Mouse (Mus musculus) liver, embryonic 18 days (tissue): Measurements from ENCODE around the gene Leprot. TPM values are rescaled to one million over a fixed set of nuclear protein-coding genes. Genes with fewer than 3 reads are reported as not detected.

ENCODE experiments used
- polyA plus RNA-seq: library from polyadenylated mRNA; depleted of rRNA; stranded (reverse); fragments of >200 nt; gene quantifications from 2 replicates; pipeline ENCODE4 v1.2.3, GENCODE M21; 2012; rRNA removed

The Leprot gene
- 33.7 and 34.5 TPM in 2 replicates for polyA plus RNA-seq

GRCm38 (mm10) chr4:101647196-101647905 lies at the start of gene Leprot:
Leprot (plus strand) TSS chr4:101647718.

Other genes starting within 250 kb of the Leprot start
- gene Ak4, start 228.4 kb upstream of the Leprot start, polyA plus RNA-seq = 18.4 and 21.2 TPM in 2 replicates
- 0.13 and 0.23 TPM in 2 replicates for gene Dnajc6, start 151.1 kb upstream of the Leprot start, polyA plus RNA-seq
- gene Lepr, start 69.7 kb downstream of the Leprot start, polyA plus RNA-seq = 2.5 TPM in 2 replicates
- gene B020004J07Rik, start 196.3 kb downstream of the Leprot start, polyA plus RNA-seq = not detected in 2 replicates
- gene C130073F10Rik, start 246.1 kb downstream of the Leprot start, polyA plus RNA-seq = not detected in 2 replicates